Mouse (Mus musculus) G1E (cell line): ENCODE measurements at regions not wholly inside any gene's neighbourhood (a gene's known extent, or its start where the extent isn't known, plus 50 kb on each side); places are given as distances from the start of the nearest gene placed in this dataset.

Experiments used
- CTCF ChIP-seq: IDR thresholded peaks from 2 replicates; pipeline ENCODE4 v1.5.1; 2012; ENCODE audit warnings: low read depth, low read length, inconsistent platforms, mixed read lengths
- GATA1 ChIP-seq: IDR thresholded peaks from 2 replicates; pipeline ENCODE4 v1.6.1; 2012; ENCODE audit warnings: borderline replicate concordance, low read length, inconsistent platforms, mixed read lengths
- TAL1 ChIP-seq: conservative IDR thresholded peaks from 2 replicates; pipeline ENCODE4 v1.6.1; 2012; ENCODE audit warnings: low read depth, low read length, inconsistent platforms, mixed read lengths

GRCm38 (mm10) chr7:124573666-124574065 is 591.0 kb downstream of the Hs3st4 start:
- no peak for TF ChIP-seq CTCF
- no peak for TF ChIP-seq TAL1
- no peak for TF ChIP-seq GATA1
